Mouse (Mus musculus) megakaryocyte, embryonic 14.5 days (primary cell): ENCODE data around the gene Arglu1.

Experiments
- FLI1 ChIP-seq: IDR thresholded peaks from 2 replicates; pipeline ENCODE4 v1.6.1; 2012; ENCODE audit warnings: low read length, inconsistent platforms, mixed read lengths
- GATA1 ChIP-seq: IDR thresholded peaks from 3 replicates; pipeline ENCODE4 v1.6.1; 2012; ENCODE audit warnings: mixed read lengths, low read length, inconsistent platforms, borderline replicate concordance

- TF ChIP-seq GATA1 (no peak), FLI1 (no peak)
These were observed 66.3 kb downstream of the Arglu1 start for GRCm38 (mm10) chr8:8624017-8624416.
